Mouse (Mus musculus): ENCODE data around the gene Hpca. TPM values are rescaled to one million over a fixed set of nuclear protein-coding genes. Genes with fewer than 3 reads are reported as not detected.

Hpca gene
- total RNA-seq, 2 experiments from 2014 or later, result not detected

Other genes with a start within 250 kb of the Hpca start
- gene Trim62, start 238.5 kb downstream of the Hpca start, total RNA-seq (2021), result under 1 TPM; 0.59 to 0.88 TPM
- gene Azin2, start 159.6 kb downstream of the Hpca start, total RNA-seq (2021), result 1 to 10 TPM; 1.8 to 3.1 TPM
- 10 to 100 TPM; 27.4 to 36.0 TPM for gene Ak2, start 130.1 kb downstream of the Hpca start, total RNA-seq (2021)
- 10 to 100 TPM; 17.8 to 20.2 TPM for gene Rnf19b, start 63.8 kb downstream of the Hpca start, total RNA-seq (2021)
- not detected for gene Tmem54, start 16.5 kb downstream of the Hpca start, total RNA-seq (2021)
- 10 to 100 TPM; 71.5 to 93.0 TPM for gene Fndc5, start 15.0 kb upstream of the Hpca start, total RNA-seq (2021)
- 1 to 10 TPM; 3.5 to 4.0 TPM for gene S100pbp, start 67.7 kb upstream of the Hpca start, total RNA-seq (2021)
- 10 to 100 TPM; 31.7 to 34.2 TPM for gene Yars, start 67.7 kb upstream of the Hpca start, total RNA-seq (2021)
- 1 to 10 TPM; 1.3 to 2.0 TPM for gene C77080, start 139.4 kb upstream of the Hpca start, total RNA-seq (2021)
- gene Sync, start 165.6 kb upstream of the Hpca start, total RNA-seq (2021), result 10 to 100 TPM; 40.2 to 44.7 TPM
- gene Rbbp4, start 213.3 kb upstream of the Hpca start, total RNA-seq (2021), result 10 to 100 TPM; 41.0 to 50.6 TPM
- 10 to 100 TPM; 23.1 to 24.0 TPM for gene Zbtb8os, start 213.7 kb upstream of the Hpca start, total RNA-seq (2021)

Data from gastrocnemius, postnatal 25 days (tissue).